Mouse (Mus musculus) limb, embryonic 10.5 days (tissue): Measurements from ENCODE around the gene Rsrp1. TPM values are rescaled to one million over a fixed set of nuclear protein-coding genes. Genes with fewer than 3 reads are reported as not detected.
A peak's percentile ranks its signal among the peaks of the same experiment; 100 is the strongest.

Experiments used
- DNase-seq: peaks from one replicate; pipeline ENCODE4 v3.0.0-alpha.2; 2017; ENCODE audit warnings: low spot score
- H3K27ac ChIP-seq: fragments of 300-500 bp; sonication (generic); 2 replicates; pipeline ENCODE4 v1.5.1; 2016; ENCODE audit warnings: mild to moderate bottlenecking
- H3K27me3 ChIP-seq: fragments of 300-500 bp; sonication (generic); 2 replicates; pipeline ENCODE4 v1.6.1; 2016; ENCODE audit warnings: low read depth, mild to moderate bottlenecking; ENCODE audit not compliant: poor library complexity, severe bottlenecking
- H3K36me3 ChIP-seq: fragments of 300-500 bp; sonication (generic); 2 replicates; pipeline ENCODE4 v1.6.1; 2016; ENCODE audit warnings: mild to moderate bottlenecking, moderate library complexity
- H3K4me1 ChIP-seq: fragments of 300-500 bp; sonication (generic); 2 replicates; pipeline ENCODE4 v1.6.1; 2016
- H3K4me3 ChIP-seq: fragments of 300-500 bp; sonication (generic); 2 replicates; pipeline ENCODE4 v1.5.1; 2016; ENCODE audit warnings: mild to moderate bottlenecking, moderate library complexity
- H3K9me3 ChIP-seq: fragments of 300-500 bp; sonication (generic); replicated peaks from 2 replicates; pipeline ENCODE4 v1.6.1; 2016; ENCODE audit warnings: mild to moderate bottlenecking
- WGBS: fragments of 180-500 bp; shearing (Covaris S2); methylation state at CpG from one replicate; pipeline ENCODE4 v1.1.7; 2016; 5-methylcytosine and 5-hydroxymethylcytosine counted together
- polyA plus RNA-seq: library from polyadenylated mRNA; unstranded; fragments of >200 nt; fragmentation: Nextera tagmentation; extraction: Ambion mirVana; gene quantifications from 2 replicates; pipeline ENCODE4 v1.2.1, GENCODE M21; 2016

The Rsrp1 gene
- polyA plus RNA-seq, 1 experiment from 2014 or later = 383 TPM

DNA sequence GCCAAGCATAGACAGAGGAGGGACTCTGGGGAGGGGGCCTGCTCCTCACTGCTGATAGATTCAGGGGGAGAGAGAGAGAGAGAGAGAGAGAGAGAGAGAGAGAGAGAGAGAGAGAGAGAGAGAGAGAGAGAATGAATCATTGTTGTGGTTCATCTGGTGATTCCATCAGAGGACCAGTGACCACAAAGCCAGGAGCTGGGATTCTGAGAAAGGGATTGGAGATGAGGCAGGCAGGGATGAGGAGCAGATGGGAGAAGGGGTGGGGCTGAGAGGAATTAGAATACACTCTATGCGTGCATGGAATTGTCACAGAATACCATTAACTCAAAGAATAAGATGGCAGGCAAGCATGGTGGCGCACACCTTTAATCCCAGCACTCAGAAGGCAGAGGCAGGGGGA is 31.8 kb downstream of the Rsrp1 start:
- H3K4me1 ChIP-seq = peaks cover 20% of the 10 kb centered on the region
- H3K36me3 ChIP-seq = no peaks in the 10 kb centered on the region
- no peak overlapping the region for H3K4me3 ChIP-seq
- 95% methylated on average over 2 of the region's 2 CpGs for WGBS
- no peaks in the 10 kb centered on the region for H3K9me3 ChIP-seq
- no peak overlapping the region for H3K27ac ChIP-seq
- DNase-seq = no peak
- H3K27me3 ChIP-seq = peaks cover 44% of the 10 kb centered on the region

DNA sequence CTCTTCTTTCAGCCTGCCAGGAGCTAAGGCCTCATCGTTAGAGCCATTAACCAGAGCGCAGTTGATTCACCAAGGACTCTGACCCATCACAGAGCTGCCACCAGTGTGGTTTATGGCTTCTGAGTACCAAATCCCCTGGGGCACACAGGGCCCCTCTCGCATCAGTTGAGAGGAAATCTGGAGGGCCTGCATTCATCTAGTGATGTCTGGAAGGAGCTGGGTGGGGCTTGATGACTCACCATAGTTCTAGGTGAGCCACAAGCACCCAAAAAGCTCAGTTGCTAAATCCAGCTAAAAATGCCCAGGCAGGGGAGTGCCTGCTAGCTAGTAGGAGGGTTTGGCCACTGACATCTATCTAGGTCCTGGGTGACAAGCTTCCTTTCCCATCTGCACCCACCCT is 32.5 kb downstream of the Rsrp1 start:
- Histone ChIP-seq H3K27ac (no peak overlapping the region), H3K4me1 (peaks cover 14% of the 10 kb centered on the region), H3K27me3 (peaks cover 44% of the 10 kb centered on the region), H3K4me3 (no peak overlapping the region), H3K9me3 (no peaks in the 10 kb centered on the region), H3K36me3 (no peaks in the 10 kb centered on the region)
- WGBS = 59% methylated on average over 3 of the region's 3 CpGs
- no peak for DNase-seq

DNA sequence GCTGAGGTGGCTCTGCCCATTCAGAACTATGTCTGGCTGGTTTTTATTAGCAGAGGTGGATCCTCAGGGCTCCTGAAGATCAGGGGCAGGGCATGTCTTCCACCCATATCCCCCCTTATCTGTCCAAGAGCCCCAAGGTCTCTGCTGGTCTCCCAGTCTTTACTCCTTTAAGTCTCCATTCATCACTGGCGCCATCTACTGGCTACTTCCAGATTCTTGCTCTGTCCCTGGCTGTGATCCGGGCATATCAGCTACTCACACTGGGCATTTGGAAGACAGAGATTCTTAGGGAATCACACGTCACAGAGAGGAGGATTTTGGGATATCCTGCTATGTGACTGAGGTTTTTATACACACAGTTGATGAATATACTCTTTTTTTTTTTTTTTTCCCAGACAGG is 32.9 kb downstream of the Rsrp1 start:
- no peak overlapping the region for H3K4me3 ChIP-seq
- peak; percentile 56 for DNase-seq
- peaks cover 10% of the 10 kb centered on the region for H3K4me1 ChIP-seq
- H3K27me3 ChIP-seq = peaks cover 44% of the 10 kb centered on the region
- WGBS = 29% methylated on average over 3 of the region's 3 CpGs
- H3K27ac ChIP-seq = no peak overlapping the region
- no peaks in the 10 kb centered on the region for H3K36me3 ChIP-seq
- no peaks in the 10 kb centered on the region for H3K9me3 ChIP-seq

GRCm38 (mm10) chr4:134963021-134963776 is 39.8 kb downstream of the Rsrp1 start:
- peak; percentile 61 for DNase-seq
- Histone ChIP-seq H3K27me3 (peaks cover 16% of the 10 kb centered on the region; the same call in 1 of the 2 replicates), H3K36me3 (no peaks in the 10 kb centered on the region), H3K4me1 (peaks cover 7% of the 10 kb centered on the region), H3K9me3 (no peaks in the 10 kb centered on the region), H3K4me3 (peak overlapping the region; percentile 31), H3K27ac (peak overlapping the region; percentile 57)
- WGBS = 26% methylated on average over 19 of the region's 19 CpGs

GRCm38 (mm10) chr4:134967887-134968604 is 44.7 kb downstream of the Rsrp1 start:
- no peaks in the 10 kb centered on the region for H3K27me3 ChIP-seq
- H3K27ac ChIP-seq = no peak overlapping the region
- no peak overlapping the region for H3K4me3 ChIP-seq
- H3K4me1 ChIP-seq = peaks cover 13% of the 10 kb centered on the region
- DNase-seq = no peak
- H3K9me3 ChIP-seq = no peaks in the 10 kb centered on the region
- 84% methylated on average over 20 of the region's 20 CpGs for WGBS
- H3K36me3 ChIP-seq = no peaks in the 10 kb centered on the region

- Histone ChIP-seq H3K4me3 (no peak overlapping the region), H3K27ac (no peak overlapping the region), H3K36me3 (no peaks in the 10 kb centered on the region), H3K4me1 (peaks cover 10% of the 10 kb centered on the region; the same call in 1 of the 2 replicates), H3K27me3 (no peaks in the 10 kb centered on the region), H3K9me3 (no peaks in the 10 kb centered on the region)
- WGBS = 83% methylated on average over 18 of the region's 18 CpGs
- DNase-seq = no peak
Observed at GRCm38 (mm10) chr4:134968605-134968976, 45.2 kb downstream of the Rsrp1 start.

GRCm38 (mm10) chr4:134975261-134975928 is 52.0 kb downstream of the Rsrp1 start:
- WGBS = 32% methylated on average over 14 of the region's 14 CpGs
- H3K4me1 ChIP-seq = peaks cover 21% of the 10 kb centered on the region
- no peaks in the 10 kb centered on the region for H3K9me3 ChIP-seq
- peak overlapping the region; percentile 42; the same call in 1 of the 2 replicates for H3K27ac ChIP-seq
- H3K27me3 ChIP-seq = no peaks in the 10 kb centered on the region
- no peak overlapping the region for H3K4me3 ChIP-seq
- no peak for DNase-seq
- H3K36me3 ChIP-seq = no peaks in the 10 kb centered on the region

DNA sequence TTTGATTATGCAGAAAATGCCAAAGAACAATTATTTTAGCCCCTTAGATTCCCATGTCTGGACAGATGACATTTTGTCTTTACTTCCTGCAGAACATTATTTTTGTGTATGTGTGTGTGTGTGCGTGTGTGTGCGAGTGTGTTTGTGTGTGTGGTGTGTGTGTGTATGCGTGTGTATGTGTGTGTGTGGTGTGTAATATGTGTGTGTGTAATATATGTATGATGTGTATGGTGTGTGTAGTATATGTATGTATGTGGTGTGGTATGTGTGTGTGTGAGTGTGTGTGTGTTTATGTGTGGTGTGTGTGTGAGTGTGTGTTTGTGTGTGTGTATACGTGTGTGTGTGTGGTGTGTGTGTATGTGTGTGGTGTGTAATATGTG is 52.5 kb downstream of the Rsrp1 start:
- Histone ChIP-seq H3K27ac (no peak overlapping the region), H3K27me3 (no peaks in the 10 kb centered on the region), H3K4me3 (no peak overlapping the region), H3K9me3 (no peaks in the 10 kb centered on the region), H3K4me1 (peaks cover 21% of the 10 kb centered on the region), H3K36me3 (no peaks in the 10 kb centered on the region)
- WGBS = 87% methylated on average over 4 of the region's 4 CpGs
- no peak for DNase-seq

Other genes starting within 250 kb of the Rsrp1 start
- 1.6 and 2.0 TPM in 2 replicates for gene Man1c1, start 219.3 kb upstream of the Rsrp1 start, polyA plus RNA-seq
- 14.4 and 20.4 TPM in 2 replicates for gene Ldlrap1, start 155.6 kb upstream of the Rsrp1 start, polyA plus RNA-seq
- 38.1 and 48.2 TPM in 2 replicates for gene Maco1, start 70.2 kb upstream of the Rsrp1 start, polyA plus RNA-seq
- gene Rhd, start 59.1 kb upstream of the Rsrp1 start, polyA plus RNA-seq = 9.7 and 9.8 TPM in 2 replicates
- 129 and 133 TPM in 2 replicates for gene Tmem50a, start 8.6 kb upstream of the Rsrp1 start, polyA plus RNA-seq
- 67.3 and 67.9 TPM in 2 replicates for gene Syf2, start 7.3 kb downstream of the Rsrp1 start, polyA plus RNA-seq
- gene Runx3, start 197.1 kb downstream of the Rsrp1 start, polyA plus RNA-seq = 0.05 and 0.08 TPM in 2 replicates